Mouse (Mus musculus) inflammation-experienced regulatory T-cells, adult 16 weeks (primary cell): Measurements from ENCODE around the gene Olfr1222. TPM values are rescaled to one million over a fixed set of nuclear protein-coding genes. Genes with fewer than 3 reads are reported as not detected.

Source experiments
- polyA plus RNA-seq: library from polyadenylated mRNA; unstranded; fragments of 100-300 nt; shearing (Covaris generic); gene quantifications from one replicate; pipeline ENCODE4 v1.2.1, GENCODE M21; 2017

Olfr1222 gene
- not detected for polyA plus RNA-seq

DNA sequence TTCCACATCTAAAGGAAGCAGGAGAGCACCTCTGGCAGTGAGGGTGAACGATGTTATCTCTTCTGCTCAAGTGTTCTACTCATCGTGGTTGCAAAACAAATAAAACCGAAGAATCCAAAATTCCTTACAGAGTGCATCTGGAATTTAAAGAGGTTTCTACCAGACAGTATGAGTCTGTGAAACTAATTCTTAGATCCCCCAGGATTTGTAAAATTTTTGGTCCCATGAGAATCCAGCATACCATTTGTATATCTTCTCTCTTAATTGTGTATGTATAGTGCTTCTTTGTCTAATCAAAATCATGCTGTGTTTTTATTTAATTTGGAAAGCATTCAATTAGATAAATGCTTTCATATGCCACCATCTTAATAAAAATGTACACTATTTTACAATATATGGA lies at the start of gene Olfr1222:
Gene Olfr1222, minus strand, starts transcription at position 101 of the 400 bp plus-strand sequence.

DNA sequence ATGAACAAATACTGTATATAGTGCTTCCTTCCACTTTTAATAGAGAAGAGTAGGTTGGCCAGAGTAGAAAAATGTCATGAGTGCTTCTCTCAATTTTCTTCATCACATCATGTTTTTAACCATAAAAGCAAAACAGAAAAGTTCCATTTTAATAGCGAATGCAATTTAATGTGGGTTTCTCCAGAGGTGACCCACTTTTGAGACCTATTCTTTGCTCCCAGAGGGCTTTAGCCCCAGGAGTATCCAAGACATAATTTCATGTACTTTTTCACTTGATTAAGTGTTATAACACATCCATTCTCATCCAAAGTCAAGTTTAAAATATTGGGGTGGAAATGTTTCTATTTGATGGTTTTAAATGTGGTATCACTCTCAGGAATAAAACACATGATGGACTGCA lies 41.7 kb upstream of the Olfr1222 start, which contains the start of gene Olfr1225:
Gene Olfr1225, minus strand, starts transcription at position 101 of the 400 bp plus-strand sequence.

DNA sequence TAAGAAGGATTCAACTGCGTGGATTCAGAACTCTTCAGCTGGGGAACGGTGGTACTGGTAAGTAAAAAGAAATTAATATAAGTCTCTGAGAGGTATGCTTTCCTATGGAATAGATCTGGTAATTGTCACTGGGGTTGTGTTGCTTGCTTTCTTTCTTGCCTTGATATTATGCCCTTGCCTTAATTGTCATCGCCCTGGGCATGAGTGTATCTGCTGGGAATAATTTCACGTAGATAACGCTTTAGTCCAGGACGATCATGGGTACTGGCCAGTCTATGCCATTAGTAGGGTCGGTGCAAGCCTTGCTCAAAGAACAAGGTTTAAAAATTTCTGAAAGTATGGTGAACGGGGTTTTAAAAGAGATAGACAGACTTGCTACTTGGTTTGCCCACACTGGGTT lies 31.1 kb upstream of the Olfr1222 start, which contains the start of gene Olfr1224-ps1:
Gene Olfr1224-ps1, minus strand, starts transcription at position 101 of the 400 bp plus-strand sequence.

DNA sequence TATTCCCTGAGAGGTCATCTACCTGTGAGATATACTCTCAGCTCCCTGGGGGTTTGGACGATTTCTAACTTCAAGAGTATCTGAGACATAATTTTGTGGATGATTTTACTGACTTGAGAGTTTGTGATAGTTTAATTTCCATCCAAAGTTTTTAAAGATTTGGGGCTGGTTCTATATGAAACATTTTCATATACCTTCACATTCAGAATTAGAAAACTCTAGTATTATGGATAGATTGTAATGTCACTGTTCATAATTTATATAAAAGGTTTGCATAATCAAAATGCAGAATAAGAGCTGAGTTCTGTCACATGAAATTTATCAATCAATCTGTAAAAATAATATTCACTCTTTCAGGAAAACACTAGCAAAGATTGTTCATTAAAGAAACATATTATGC lies 18.6 kb upstream of the Olfr1222 start, which contains the start of gene Olfr1223:
Gene Olfr1223, minus strand, starts transcription at position 101 of the 400 bp plus-strand sequence.

DNA sequence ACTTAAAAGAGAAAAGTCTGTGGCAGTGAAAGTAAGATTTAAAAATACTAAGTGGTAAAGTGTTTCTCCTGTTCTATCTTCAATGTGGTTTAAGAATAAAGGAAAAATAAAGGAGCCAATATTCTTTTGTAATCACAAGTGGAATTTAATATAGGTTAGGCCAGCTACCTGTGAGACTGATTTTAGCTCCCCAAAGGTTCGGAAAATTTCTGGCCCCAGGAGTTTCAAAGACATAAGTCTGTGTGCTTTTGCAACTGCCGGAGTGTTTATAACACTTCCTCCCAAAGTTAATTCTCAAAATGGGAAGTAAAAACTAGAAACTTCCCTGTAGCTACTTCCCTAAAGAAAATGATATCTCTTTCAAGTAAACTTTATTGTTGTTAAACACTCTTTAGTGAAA lies 15.7 kb downstream of the Olfr1222 start, which contains the start of gene Olfr1221:
Gene Olfr1221, minus strand, starts transcription at position 101 of the 400 bp plus-strand sequence.

DNA sequence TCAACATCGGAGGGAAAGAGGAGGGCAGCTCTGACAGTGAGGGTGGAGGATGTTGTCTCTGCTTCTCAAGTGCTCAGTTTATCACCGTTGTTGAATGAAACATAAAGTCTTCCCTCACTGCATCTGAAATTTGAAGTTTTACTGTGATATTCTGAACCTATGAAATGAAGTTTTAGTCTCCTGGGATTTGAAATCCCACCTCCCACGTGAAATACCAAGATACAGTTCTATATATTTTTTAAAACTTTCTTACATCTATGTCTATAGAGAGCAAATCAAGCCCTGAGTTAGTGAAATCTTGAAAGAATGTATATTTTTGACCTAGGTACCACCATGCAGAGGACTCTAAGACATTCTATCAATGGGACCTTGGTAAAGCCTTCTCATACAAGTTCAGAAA lies 26.1 kb downstream of the Olfr1222 start, which contains the start of gene Olfr1220:
Gene Olfr1220, minus strand, starts transcription at position 101 of the 400 bp plus-strand sequence.

DNA sequence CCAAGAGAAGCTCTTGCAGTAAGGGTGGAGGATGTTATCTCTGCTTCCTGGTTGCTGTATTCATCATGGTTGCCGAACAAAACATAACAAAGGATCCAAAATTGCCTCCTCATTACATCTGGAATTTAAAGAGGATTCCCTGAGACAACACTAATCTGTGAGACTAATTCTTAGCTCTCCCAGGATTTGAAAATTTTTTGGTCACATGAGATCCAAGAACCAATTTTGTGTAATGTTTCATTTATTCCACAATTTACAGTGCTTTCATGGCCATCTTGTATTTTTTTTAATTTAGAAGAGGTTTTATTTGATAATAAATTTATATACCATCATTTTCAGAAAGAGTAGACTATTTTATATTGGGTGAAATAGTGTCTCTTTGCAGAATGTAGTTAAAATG lies 49.4 kb downstream of the Olfr1222 start, which contains the start of gene Olfr1219:
Gene Olfr1219, minus strand, starts transcription at position 101 of the 400 bp plus-strand sequence.

Other genes starting within 250 kb of the Olfr1222 start
- not detected for gene Olfr1208, start 230.7 kb downstream of the Olfr1222 start, polyA plus RNA-seq
- not detected for gene Olfr1209, start 217.9 kb downstream of the Olfr1222 start, polyA plus RNA-seq
- gene Olfr1211, start 194.9 kb downstream of the Olfr1222 start, polyA plus RNA-seq, result not detected
- not detected for gene Olfr1212, start 179.1 kb downstream of the Olfr1222 start, polyA plus RNA-seq
- gene Gm13762, start 152.8 kb downstream of the Olfr1222 start, polyA plus RNA-seq, result not detected
- not detected for gene Olfr1214, start 140.4 kb downstream of the Olfr1222 start, polyA plus RNA-seq
- gene Olfr1215, start 126.1 kb downstream of the Olfr1222 start, polyA plus RNA-seq, result not detected
- not detected for gene Olfr1216, start 114.7 kb downstream of the Olfr1222 start, polyA plus RNA-seq
- gene Olfr1217, start 101.0 kb downstream of the Olfr1222 start, polyA plus RNA-seq, result not detected
- not detected for gene Olfr1218, start 71.9 kb downstream of the Olfr1222 start, polyA plus RNA-seq
- gene Olfr1219, start 49.5 kb downstream of the Olfr1222 start, polyA plus RNA-seq, result not detected
- not detected for gene Olfr1220, start 26.2 kb downstream of the Olfr1222 start, polyA plus RNA-seq
- not detected for gene Olfr1221, start 15.8 kb downstream of the Olfr1222 start, polyA plus RNA-seq
- gene Olfr1223, start 18.5 kb upstream of the Olfr1222 start, polyA plus RNA-seq, result not detected
- gene Olfr1224-ps1, start 31.0 kb upstream of the Olfr1222 start, polyA plus RNA-seq, result not detected
- not detected for gene Olfr1225, start 41.6 kb upstream of the Olfr1222 start, polyA plus RNA-seq
- gene Olfr1226, start 67.0 kb upstream of the Olfr1222 start, polyA plus RNA-seq, result not detected
- gene Olfr1228, start 121.0 kb upstream of the Olfr1222 start, polyA plus RNA-seq, result not detected
- not detected for gene Olfr1229, start 155.0 kb upstream of the Olfr1222 start, polyA plus RNA-seq
- gene Olfr1230, start 164.2 kb upstream of the Olfr1222 start, polyA plus RNA-seq, result not detected
- not detected for gene Olfr1231, start 174.0 kb upstream of the Olfr1222 start, polyA plus RNA-seq
- gene Olfr1232, start 196.6 kb upstream of the Olfr1222 start, polyA plus RNA-seq, result not detected
- gene Olfr1233, start 209.3 kb upstream of the Olfr1222 start, polyA plus RNA-seq, result not detected
- not detected for gene Olfr1234, start 231.8 kb upstream of the Olfr1222 start, polyA plus RNA-seq